Mouse (Mus musculus) macrophage (primary cell): ENCODE measurements at regions not wholly inside any gene's neighbourhood (a gene's known extent, or its start where the extent isn't known, plus 50 kb on each side); places are given as distances from the start of the nearest gene placed in this dataset.

ENCODE experiments used
- H3K27ac ChIP-seq: fragments of 350-480 bp; formaldehyde crosslinking; 2 replicates; pipeline ENCODE4 v1.9.0; 2021
- H3K36me3 ChIP-seq: fragments of 350-480 bp; formaldehyde crosslinking; 2 replicates; pipeline ENCODE4 v1.9.0; 2021; ENCODE audit errors: inconsistent target
- H3K4me3 ChIP-seq: fragments of 350-480 bp; formaldehyde crosslinking; 2 replicates; pipeline ENCODE4 v1.9.0; 2021; ENCODE audit errors: inconsistent target
- H3K79me2 ChIP-seq: fragments of 350-480 bp; formaldehyde crosslinking; 2 replicates; pipeline ENCODE4 v1.9.0; 2021; ENCODE audit errors: inconsistent target
- WGBS: methylation state at CpG from one replicate; pipeline ENCODE4 v1.1.7; 2026; ENCODE audit warnings: inconsistent platforms; ENCODE audit not compliant: missing documents; 5-methylcytosine and 5-hydroxymethylcytosine counted together

DNA sequence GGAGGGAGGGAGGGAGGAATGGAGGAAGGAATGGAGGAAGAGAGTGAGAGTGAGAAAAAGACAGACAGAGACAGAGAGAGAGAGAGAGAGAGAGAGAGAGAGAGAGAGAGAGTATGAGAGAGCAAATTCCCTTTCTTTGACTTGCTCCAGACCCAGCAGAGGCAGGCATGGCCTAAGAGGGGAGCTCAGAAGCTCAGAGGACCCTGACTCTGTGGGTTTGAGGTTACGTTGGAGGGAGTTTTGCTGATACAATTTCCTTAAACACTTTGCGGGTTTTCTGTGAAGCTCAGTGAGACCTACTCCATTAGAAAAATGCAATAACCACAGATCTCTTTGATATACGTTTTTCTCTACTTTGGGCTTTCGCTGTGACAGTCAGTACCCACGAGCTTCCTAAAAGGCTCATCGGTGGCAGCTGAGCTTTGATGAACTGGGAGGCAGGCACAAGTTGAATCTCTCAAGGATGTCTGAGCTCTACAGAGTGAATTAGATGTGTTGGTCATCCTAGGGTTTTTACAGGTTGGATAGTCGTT lies 105.1 kb downstream of the Gadd45g start:
- no peaks in the 10 kb centered on the region for H3K36me3 ChIP-seq
- H3K79me2 ChIP-seq = no peaks in the 10 kb centered on the region
- no peak overlapping the region for H3K4me3 ChIP-seq
- H3K27ac ChIP-seq = no peak overlapping the region
- WGBS = 60% methylated on average over 7 of the region's 7 CpGs

DNA sequence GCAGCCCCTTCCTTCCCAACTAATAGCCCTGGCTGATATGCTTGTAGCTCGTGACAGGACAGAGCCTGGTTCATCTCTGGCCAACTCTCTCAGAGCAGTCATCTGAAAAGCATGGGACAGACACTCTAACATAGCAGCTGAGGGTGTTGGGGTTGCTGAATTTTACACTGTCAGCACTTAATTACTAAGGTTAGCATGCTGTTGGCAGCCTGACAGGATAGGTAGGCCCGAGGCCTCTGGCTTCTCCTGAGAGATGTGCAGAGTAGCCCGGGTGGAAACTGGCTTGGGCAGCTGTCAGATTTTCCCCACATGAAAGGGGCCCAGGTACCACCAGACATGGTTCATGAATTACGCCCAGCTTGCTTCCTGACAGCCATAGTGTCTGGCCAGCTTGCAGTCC lies 106.6 kb downstream of the Gadd45g start:
- H3K79me2 ChIP-seq = no peaks in the 10 kb centered on the region
- H3K27ac ChIP-seq = no peak overlapping the region
- H3K36me3 ChIP-seq = no peaks in the 10 kb centered on the region
- 93% methylated on average over 4 of the region's 4 CpGs for WGBS
- no peak overlapping the region for H3K4me3 ChIP-seq

DNA sequence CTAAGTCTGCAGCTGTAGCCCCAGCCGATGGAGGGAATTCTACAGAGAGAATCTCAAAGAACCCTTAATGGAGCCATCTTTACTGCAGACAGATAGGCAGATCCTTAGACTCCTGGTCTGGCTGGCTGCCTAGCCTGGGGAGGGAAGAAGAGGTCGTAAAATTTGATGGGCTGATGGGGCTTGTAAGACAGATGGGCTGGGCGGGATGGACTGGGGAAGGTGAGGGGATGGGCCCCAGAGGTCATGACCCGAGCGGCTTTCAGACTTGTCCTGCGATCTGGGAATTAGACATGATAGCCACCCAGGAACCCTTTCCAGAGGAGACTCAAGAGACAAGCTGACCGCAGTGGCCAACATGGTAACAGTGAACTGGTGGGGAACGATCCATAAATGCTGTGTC lies 107.1 kb downstream of the Gadd45g start:
- 98% methylated on average over 8 of the region's 8 CpGs for WGBS
- Histone ChIP-seq H3K79me2 (no peaks in the 10 kb centered on the region), H3K36me3 (no peaks in the 10 kb centered on the region), H3K27ac (no peak overlapping the region), H3K4me3 (no peak overlapping the region)

DNA sequence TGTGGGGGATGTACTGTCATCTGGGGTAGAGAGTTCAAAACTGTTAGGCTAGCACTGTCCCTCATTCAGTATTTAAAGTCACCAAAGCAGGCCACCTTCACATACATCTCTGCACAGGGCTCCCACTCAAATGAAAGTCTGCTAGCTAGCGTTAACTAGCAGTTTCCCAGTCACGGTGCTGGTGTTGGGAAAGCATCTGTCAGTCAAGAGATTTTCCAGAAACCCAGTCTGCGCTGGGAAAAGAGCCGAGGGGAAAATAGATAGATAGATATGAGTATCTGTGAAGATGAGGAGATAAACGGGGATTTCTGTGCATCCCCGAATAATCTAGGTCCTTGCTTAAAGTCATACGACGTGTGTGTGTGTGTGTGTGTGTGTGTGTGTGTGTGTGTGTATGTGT lies 110.6 kb downstream of the Gadd45g start:
- 98% methylated on average over 7 of the region's 8 CpGs for WGBS
- Histone ChIP-seq H3K36me3 (no peaks in the 10 kb centered on the region), H3K4me3 (no peak overlapping the region), H3K79me2 (no peaks in the 10 kb centered on the region), H3K27ac (no peak overlapping the region)

DNA sequence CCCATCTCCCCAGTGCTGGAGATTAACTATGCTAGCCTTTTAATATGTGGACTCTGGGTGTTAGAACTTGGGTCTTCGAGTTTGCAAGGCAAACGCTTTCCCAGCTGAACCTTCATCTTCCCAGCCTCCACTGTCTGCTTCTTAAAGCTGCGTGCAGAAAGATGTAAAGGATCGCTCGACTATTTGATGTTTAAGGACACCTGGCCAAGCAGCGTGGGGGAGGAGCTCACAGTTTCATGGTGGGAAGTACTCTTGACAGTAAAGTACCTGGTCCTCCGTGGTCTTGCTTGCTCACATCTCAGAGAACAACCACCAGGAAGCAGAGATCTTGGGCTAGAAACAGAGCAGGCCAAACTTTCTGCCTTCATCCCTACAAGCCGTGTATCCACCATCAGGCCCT lies 113.1 kb downstream of the Gadd45g start:
- Histone ChIP-seq H3K36me3 (no peaks in the 10 kb centered on the region), H3K27ac (no peak overlapping the region), H3K4me3 (no peak overlapping the region), H3K79me2 (no peaks in the 10 kb centered on the region)
- WGBS = 95% methylated on average over 8 of the region's 8 CpGs

DNA sequence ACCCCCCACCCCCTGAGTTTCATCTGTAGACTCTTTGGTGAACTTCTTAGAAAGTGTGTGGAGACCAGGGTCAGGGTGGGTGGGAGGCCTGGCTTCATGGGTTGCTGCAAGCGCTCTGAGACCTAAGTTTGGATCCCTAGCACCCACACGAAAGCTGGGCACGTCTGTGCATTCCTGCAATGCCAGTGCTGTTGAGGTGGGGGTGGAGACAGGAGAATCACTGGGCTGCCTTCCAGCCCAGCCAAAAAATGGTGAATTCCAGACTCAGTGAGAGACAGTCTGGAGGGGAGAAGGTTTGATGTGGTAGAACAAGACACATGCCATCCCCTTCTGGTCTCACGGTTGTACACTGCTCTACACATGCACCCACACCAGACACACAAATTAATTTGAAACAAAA lies 113.8 kb downstream of the Gadd45g start:
- no peak overlapping the region for H3K4me3 ChIP-seq
- no peaks in the 10 kb centered on the region for H3K79me2 ChIP-seq
- H3K27ac ChIP-seq = no peak overlapping the region
- 94% methylated on average over 4 of the region's 4 CpGs for WGBS
- H3K36me3 ChIP-seq = no peaks in the 10 kb centered on the region

DNA sequence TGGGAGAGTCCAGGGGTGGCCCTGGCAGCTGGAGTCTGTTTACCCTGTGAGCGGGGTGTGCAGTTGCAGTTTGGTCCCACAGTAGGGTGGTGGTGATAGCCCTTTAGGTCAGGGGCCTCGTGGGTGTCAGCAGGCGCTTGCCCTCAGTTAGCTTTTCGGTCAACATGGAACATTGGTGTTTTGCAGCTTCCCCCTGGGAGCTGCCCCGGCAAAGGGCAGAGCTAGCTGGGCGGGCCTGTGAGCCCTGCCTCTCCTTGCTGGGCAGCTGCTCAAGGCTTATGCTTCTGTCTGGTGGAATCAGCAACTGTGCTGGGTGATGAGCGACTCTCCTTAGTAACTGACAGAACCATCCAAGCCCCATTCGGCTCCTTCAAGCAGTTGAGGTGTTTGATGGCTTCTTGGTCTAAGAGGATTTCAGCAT lies 115.7 kb downstream of the Gadd45g start:
- Histone ChIP-seq H3K79me2 (no peaks in the 10 kb centered on the region), H3K4me3 (no peak overlapping the region), H3K36me3 (no peaks in the 10 kb centered on the region), H3K27ac (no peak overlapping the region)
- 87% methylated on average over 8 of the region's 8 CpGs for WGBS

DNA sequence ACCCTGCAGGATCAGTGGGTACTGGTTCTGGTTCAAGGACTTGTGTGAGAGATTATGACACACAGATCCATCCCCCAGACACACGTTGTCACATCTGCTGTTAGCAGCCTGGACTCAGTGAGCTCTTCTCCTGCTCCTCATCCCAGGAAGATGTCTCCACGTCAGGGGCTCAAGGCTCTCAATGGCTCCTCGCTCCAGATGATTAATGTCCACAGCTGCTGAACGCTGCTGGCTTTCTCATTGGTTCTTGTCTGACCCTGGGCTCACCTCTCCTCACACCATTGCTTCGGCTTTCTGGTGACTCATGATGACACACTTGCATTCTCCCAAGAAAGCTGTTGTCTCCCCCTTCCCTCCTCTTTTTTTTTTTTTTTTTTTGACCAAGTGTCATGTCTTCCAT lies 116.2 kb downstream of the Gadd45g start:
- Histone ChIP-seq H3K36me3 (no peaks in the 10 kb centered on the region), H3K79me2 (no peaks in the 10 kb centered on the region)
- WGBS = 88% methylated on average over 5 of the region's 5 CpGs

DNA sequence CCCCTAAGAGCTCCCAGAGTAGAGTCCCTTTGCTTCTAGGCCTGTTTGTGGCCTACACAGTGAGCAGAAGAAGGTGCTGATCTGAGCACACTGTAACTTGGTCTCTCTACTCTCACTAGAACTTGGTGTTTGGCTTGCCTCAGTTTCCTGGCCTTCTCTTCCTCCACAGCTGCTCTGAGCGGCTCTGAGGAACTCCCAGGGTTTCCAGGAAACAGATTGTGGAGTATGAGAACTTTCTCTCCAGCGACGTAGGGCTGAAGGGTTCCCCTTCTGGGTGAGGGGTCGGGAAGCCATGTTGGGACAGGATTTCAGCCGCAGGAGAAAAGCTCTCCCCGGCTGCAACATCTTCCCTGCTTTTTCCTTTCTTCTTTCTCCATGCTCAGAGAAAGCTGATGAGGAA lies 117.5 kb downstream of the Gadd45g start:
- 17% methylated on average over 6 of the region's 6 CpGs for WGBS
- H3K4me3 ChIP-seq = no peak overlapping the region
- no peaks in the 10 kb centered on the region for H3K36me3 ChIP-seq
- H3K27ac ChIP-seq = peak overlapping the region; percentile 50
- no peaks in the 10 kb centered on the region for H3K79me2 ChIP-seq

More for the DNA sequence above, 116.2 kb downstream of the Gadd45g start:
- Histone ChIP-seq H3K27ac (no peak overlapping the region), H3K4me3 (no peak overlapping the region)

DNA sequence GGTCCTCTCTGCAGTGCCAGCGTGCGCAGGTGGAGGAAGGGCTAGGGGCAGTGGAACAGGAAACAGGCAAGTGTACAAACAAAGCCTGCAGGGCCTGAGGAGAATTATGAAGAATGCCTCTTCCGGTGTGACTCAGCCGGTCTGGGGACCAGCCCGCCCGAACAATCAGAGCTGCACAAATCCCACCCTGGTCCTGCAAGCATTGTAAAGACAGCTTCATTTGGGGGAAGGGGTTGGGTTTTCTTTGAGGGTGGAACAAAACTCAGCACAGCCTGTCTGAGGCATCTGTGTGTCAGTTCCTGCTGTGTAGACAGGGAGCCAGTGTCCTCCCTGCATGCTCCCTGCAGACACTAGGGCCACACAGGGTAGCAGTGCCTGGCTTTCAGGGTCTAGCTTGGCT lies 117.9 kb downstream of the Gadd45g start:
- H3K4me3 ChIP-seq = no peak overlapping the region
- H3K36me3 ChIP-seq = no peaks in the 10 kb centered on the region
- peak overlapping the region; percentile 50 for H3K27ac ChIP-seq
- WGBS = 17% methylated on average over 6 of the region's 6 CpGs
- H3K79me2 ChIP-seq = no peaks in the 10 kb centered on the region

DNA sequence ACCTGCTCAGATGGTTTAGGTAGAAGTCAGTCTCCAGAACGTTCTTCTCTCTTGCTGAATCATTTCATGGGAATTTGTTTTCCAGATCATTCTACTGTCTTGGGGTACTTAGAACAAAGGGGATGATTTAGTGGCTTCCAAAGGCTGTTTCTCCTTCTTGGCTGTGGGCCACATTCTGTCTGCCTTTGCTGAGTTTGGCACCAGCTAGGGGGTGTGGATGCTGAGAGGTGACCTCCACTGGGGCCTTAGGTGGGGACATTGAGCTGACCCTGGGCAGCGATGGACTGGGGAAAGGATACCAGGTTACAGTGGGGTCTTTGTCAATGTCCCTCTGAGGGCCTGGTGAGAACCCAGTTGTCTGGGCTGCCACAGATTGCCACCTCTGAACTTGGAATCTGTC lies 118.4 kb downstream of the Gadd45g start:
- H3K79me2 ChIP-seq = no peaks in the 10 kb centered on the region
- WGBS = 79% methylated on average over 2 of the region's 2 CpGs

DNA sequence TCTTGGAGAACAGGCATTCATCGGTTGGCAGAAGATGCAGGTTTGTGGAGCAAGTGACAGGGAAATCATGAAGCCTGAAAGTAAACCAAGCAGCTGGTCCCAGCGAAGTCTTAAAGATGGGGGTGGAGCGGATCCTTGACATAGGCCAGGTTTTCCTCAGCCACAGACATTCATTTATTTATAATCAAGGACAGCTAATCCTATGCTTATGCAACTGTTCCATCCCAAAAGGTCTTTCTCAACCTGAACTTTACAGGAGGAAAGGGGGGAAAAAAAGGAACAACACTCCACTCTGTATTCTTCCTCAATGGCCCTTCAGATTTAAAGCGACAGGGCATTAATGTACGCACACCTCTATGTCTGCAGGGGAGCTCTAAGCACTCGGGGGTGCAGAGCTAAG lies 121.6 kb downstream of the Gadd45g start:
- Histone ChIP-seq H3K27ac (no peak overlapping the region), H3K36me3 (no peaks in the 10 kb centered on the region)
- WGBS = 96% methylated on average over 6 of the region's 6 CpGs

More for the DNA sequence above, 118.4 kb downstream of the Gadd45g start:
- H3K4me3 ChIP-seq = no peak overlapping the region
- no peaks in the 10 kb centered on the region for H3K36me3 ChIP-seq
- peak overlapping the region; percentile 50 for H3K27ac ChIP-seq

DNA sequence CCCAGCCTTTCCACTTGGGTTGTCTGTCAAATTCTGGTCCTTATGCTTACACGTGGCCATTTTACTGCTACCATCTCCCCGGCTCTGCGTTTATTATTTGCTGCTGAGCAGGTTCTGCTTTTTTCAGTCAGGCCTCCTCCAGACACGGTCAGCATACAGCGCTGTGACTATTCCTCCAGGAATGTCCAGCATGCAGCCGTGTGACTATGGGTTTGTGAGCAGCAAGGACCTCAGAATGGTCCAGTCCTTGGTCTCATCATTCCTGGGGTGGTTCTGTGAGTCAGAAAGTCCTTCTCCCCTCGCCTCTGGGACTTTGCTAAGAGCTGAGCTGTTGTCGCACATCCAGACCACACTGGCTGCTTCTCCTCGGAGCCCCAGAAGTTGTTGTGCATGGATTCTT lies 122.3 kb downstream of the Gadd45g start:
- Histone ChIP-seq H3K36me3 (no peaks in the 10 kb centered on the region), H3K79me2 (no peaks in the 10 kb centered on the region), H3K27ac (no peak overlapping the region), H3K4me3 (no peak overlapping the region)
- 68% methylated on average over 9 of the region's 9 CpGs for WGBS

More for the DNA sequence above, 121.6 kb downstream of the Gadd45g start:
- Histone ChIP-seq H3K4me3 (no peak overlapping the region), H3K79me2 (no peaks in the 10 kb centered on the region)

DNA sequence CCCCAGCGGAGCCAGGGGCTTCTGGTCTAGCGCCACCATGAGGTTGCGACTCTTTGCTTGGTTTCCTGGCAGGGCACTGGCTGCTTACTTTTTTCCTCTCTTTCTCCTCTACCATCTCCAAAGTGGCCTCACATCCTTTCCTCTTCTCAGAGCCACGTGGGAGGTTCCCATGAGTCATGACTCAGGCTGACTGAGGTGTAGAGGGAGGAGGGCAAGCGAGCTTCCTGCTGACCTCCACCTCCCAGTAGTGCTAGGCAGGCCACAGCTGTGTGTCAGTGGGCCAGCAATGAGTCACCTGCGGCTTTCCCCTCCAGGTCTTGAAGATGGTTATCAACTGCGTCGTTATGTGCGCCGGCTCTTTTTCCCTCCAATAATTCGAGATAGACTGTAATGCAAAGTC lies 123.6 kb downstream of the Gadd45g start:
- H3K27ac ChIP-seq = no peak overlapping the region
- H3K36me3 ChIP-seq = no peaks in the 10 kb centered on the region
- no peak overlapping the region for H3K4me3 ChIP-seq
- no peaks in the 10 kb centered on the region for H3K79me2 ChIP-seq
- 32% methylated on average over 11 of the region's 11 CpGs for WGBS

DNA sequence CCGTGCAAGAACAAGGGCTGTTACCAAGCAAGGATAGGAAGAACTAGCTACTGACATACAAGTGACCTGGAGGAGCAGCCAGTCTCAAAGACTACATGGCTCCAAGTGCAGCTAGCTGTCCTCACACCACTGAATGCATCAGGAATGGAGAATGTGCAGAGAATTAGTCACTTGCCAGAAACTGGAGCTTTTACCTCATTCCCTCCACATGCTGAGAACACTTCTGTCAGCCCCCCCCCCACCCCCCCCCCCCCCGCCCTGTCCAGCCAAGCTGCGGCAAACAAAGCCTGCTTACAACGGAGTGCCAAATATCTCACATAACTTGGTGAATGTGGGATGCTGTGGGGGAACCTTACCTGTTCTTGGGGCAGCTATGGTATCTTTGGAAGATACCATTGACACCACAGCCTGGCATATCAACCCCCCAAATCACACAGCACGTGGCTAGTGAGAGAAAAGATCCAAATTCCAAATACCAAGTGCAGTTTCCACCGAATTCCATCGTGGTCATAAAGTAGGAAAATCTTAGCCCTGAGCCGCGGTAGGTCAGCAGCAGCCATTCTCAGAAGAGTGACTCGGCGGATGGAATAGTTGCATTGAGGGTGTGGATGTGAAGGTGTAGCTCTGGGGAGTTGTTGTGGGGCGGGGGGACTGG lies 126.3 kb downstream of the Gadd45g start:
- H3K79me2 ChIP-seq = no peaks in the 10 kb centered on the region
- H3K27ac ChIP-seq = no peak overlapping the region
- no peak overlapping the region for H3K4me3 ChIP-seq
- 91% methylated on average over 9 of the region's 12 CpGs for WGBS
- H3K36me3 ChIP-seq = no peaks in the 10 kb centered on the region

DNA sequence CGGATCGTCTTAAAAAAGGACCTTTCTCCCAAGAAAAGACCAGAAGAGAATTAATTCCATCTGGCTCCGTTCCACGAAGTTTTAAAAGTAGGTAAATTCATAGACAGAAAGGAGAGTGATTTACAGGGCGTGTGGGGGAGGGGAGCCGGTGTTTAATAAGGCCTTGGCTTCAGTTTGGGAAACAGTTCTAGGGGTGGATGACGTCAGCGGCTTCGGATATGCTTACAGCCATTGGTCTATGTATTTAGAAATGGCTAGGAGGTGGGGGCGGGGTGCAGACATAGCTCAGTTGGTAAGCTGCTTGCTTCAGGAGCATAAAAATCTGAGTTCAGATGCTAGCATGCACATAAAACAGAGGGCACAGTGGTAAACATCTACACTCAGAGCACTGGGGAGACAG lies 127.0 kb downstream of the Gadd45g start:
- no peak overlapping the region for H3K4me3 ChIP-seq
- WGBS = 93% methylated on average over 10 of the region's 10 CpGs
- no peaks in the 10 kb centered on the region for H3K79me2 ChIP-seq
- H3K27ac ChIP-seq = no peak overlapping the region
- H3K36me3 ChIP-seq = no peaks in the 10 kb centered on the region
